Mouse (Mus musculus) G1E (cell line): ENCODE data around the gene Tiam2.

Experiments
- CTCF ChIP-seq: IDR thresholded peaks from 2 replicates; pipeline ENCODE4 v1.5.1; 2012; ENCODE audit warnings: low read depth, low read length, inconsistent platforms, mixed read lengths
- GATA1 ChIP-seq: IDR thresholded peaks from 2 replicates; pipeline ENCODE4 v1.6.1; 2012; ENCODE audit warnings: borderline replicate concordance, low read length, inconsistent platforms, mixed read lengths
- GATA2 ChIP-seq: IDR thresholded peaks from 2 replicates; pipeline ENCODE4 v1.6.1; 2012; ENCODE audit warnings: low read depth, low read length, inconsistent platforms, borderline replicate concordance
- POLR2AphosphoS5 ChIP-seq: IDR thresholded peaks from 2 replicates; pipeline ENCODE4 v1.6.1; 2012; ENCODE audit warnings: low read depth, low read length, inconsistent platforms; ENCODE audit not compliant: insufficient replicate concordance
- TAL1 ChIP-seq: conservative IDR thresholded peaks from 2 replicates; pipeline ENCODE4 v1.6.1; 2012; ENCODE audit warnings: low read depth, low read length, inconsistent platforms, mixed read lengths

GRCm38 (mm10) chr17:3315581-3315980 is 10.8 kb upstream of the Tiam2 start:
- TF ChIP-seq CTCF: no peak
- no peak for TF ChIP-seq POLR2AphosphoS5
- TF ChIP-seq TAL1: no peak
- TF ChIP-seq GATA1: no peak
- no peak for TF ChIP-seq GATA2
